22 mouse cellular contexts compared by ENCODE assay signal in genomic region chr2:14992531-14992930, GRCm38 (mm10). TPM values are rescaled to one million over a fixed set of nuclear protein-coding genes. Genes with fewer than 3 reads are reported as not detected.
DNase-seq lines count a peak whose midpoint lies in the region; ATAC-seq lines count a peak whose summit lies in the region.
"Had no signal": no experiment of that assay in that cellular context is flagged by ENCODE, and none has a peak within 500 bp of the region (broad histone marks: within the 10 kb centered on the region; RNA-seq: fewer than 3 reads in every experiment).

No protein-coding gene starts in this region.

- H3K27ac ChIP-seq in midbrain, embryonic 11.5 days (ENCODE audit: low read depth, low read length), result no peak overlapping the region
- H3K27ac ChIP-seq in forebrain, embryonic 16.5 days (ENCODE audit: low read length), result no peak overlapping the region
- H3K27ac ChIP-seq: embryonic facial prominence, embryonic 12.5 days; forebrain, embryonic 15.5 days; heart, adult 2 months; heart, embryonic 15.5 days; hindbrain, embryonic 13.5 days; hindbrain, postnatal 0 days had no signal

- H3K4me1 ChIP-seq in midbrain, embryonic 11.5 days (ENCODE audit: control insufficient read depth, insufficient read depth, low read length), result no peaks in the 10 kb centered on the region
- H3K4me1 ChIP-seq in forebrain, embryonic 16.5 days (replicated peaks; ENCODE audit: control insufficient read depth, insufficient read depth, low read length), result no peaks in the 10 kb centered on the region
- H3K4me1 ChIP-seq: embryonic facial prominence, embryonic 12.5 days; forebrain, embryonic 15.5 days; heart, embryonic 15.5 days; hindbrain, embryonic 13.5 days had no signal

- no peak overlapping the region for H3K9ac ChIP-seq in midbrain, embryonic 11.5 days (ENCODE audit: low read length)
- H3K9ac ChIP-seq in forebrain, embryonic 16.5 days (replicated peaks; ENCODE audit: low read depth, low read length), result no peak overlapping the region
- H3K9ac ChIP-seq: embryonic facial prominence, embryonic 12.5 days; forebrain, embryonic 15.5 days; heart, embryonic 15.5 days; hindbrain, embryonic 13.5 days had no signal

- no peak for ATAC-seq in midbrain, embryonic 11.5 days (ENCODE audit: low FRiP score)
- no peak for ATAC-seq in forebrain, embryonic 16.5 days
- ATAC-seq: forebrain, embryonic 15.5 days; hindbrain, postnatal 0 days had no signal

- WGBS in midbrain, embryonic 11.5 days, result 88% methylated on average over 4 of the region's 4 CpGs
- 92% methylated on average over 4 of the region's 4 CpGs for WGBS in forebrain, embryonic 16.5 days

- H3K9me3 ChIP-seq in midbrain, embryonic 11.5 days (ENCODE audit: control insufficient read depth, low read length), result no peaks in the 10 kb centered on the region
- H3K9me3 ChIP-seq in forebrain, embryonic 16.5 days (ENCODE audit: control insufficient read depth, low read length), result no peaks in the 10 kb centered on the region
- H3K9me3 ChIP-seq: embryonic facial prominence, embryonic 12.5 days; forebrain, embryonic 15.5 days; heart, embryonic 15.5 days; hindbrain, embryonic 13.5 days had no signal

- H3K27me3 ChIP-seq in midbrain, embryonic 11.5 days (ENCODE audit: control insufficient read depth, insufficient read depth, low read length), result no peaks in the 10 kb centered on the region
- H3K27me3 ChIP-seq in forebrain, embryonic 16.5 days (replicated peaks; ENCODE audit: control insufficient read depth, insufficient read depth, low read length), result no peaks in the 10 kb centered on the region
- H3K27me3 ChIP-seq: embryonic facial prominence, embryonic 12.5 days; forebrain, embryonic 15.5 days; heart, embryonic 15.5 days; hindbrain, embryonic 13.5 days had no signal

- H3K4me2 ChIP-seq in midbrain, embryonic 11.5 days, result no peak overlapping the region
- H3K4me2 ChIP-seq in forebrain, embryonic 16.5 days (ENCODE audit: low read length), result no peak overlapping the region
- H3K4me2 ChIP-seq: embryonic facial prominence, embryonic 12.5 days; forebrain, embryonic 15.5 days; heart, embryonic 11.5 days; heart, embryonic 15.5 days; hindbrain, embryonic 13.5 days had no signal

- H3K4me3 ChIP-seq in midbrain, embryonic 11.5 days (ENCODE audit: low read depth, low read length), result no peak overlapping the region
- no peak overlapping the region for H3K4me3 ChIP-seq in forebrain, embryonic 16.5 days (replicated peaks; ENCODE audit: low read length)
- H3K4me3 ChIP-seq: embryonic facial prominence, embryonic 12.5 days; forebrain, embryonic 15.5 days; heart, adult 2 months; heart, embryonic 15.5 days; hindbrain, embryonic 13.5 days had no signal

- no peaks in the 10 kb centered on the region for H3K36me3 ChIP-seq in midbrain, embryonic 11.5 days (ENCODE audit: control insufficient read depth, insufficient read depth, low read length)
- H3K36me3 ChIP-seq in forebrain, embryonic 16.5 days (ENCODE audit: control insufficient read depth, insufficient read depth), result 0 out of 2 replicates have a peak, but pooled peaks cover 2% of the 10 kb centered on the region
- H3K36me3 ChIP-seq: heart, embryonic 15.5 days had no signal

- intact Hi-C loops in left cerebral cortex, postnatal 14 days (cut with DNase I), result no loop called here

- peak; percentile 64 for DNase-seq in CD4-positive helper T cell, adult 2 months (ENCODE audit: low read depth, low spot score)
- peak; percentile 53 for DNase-seq in T-cell, adult 2 months (ENCODE audit: low spot score)
- DNase-seq in naive thymus-derived CD4-positive, alpha-beta T cell, adult 2 months (ENCODE audit: low read depth), result peak; percentile 73
- peak; percentile 64 for DNase-seq in thymus, postnatal 14 days
- DNase-seq in gastrocnemius, adult 18-20 months (ENCODE audit: low spot score), result no peak
- no peak for DNase-seq in midbrain, embryonic 11.5 days (ENCODE audit: low spot score, missing footprints)
- DNase-seq in left cerebral cortex, postnatal 14 days (ENCODE audit: low spot score in 2 of 2), result no peak
- DNase-seq: adrenal gland, adult 2 months; adrenal gland, postnatal 25 days; cerebellum, adult 2 months; cerebellum, postnatal 14 days; embryo, embryonic 11 days; gastrocnemius, postnatal 14 days; heart, adult 2 months; heart, postnatal 14 days had no signal

RNA-seq across cellular contexts. Expression of gene Arl5b, which starts 56.7 kb away (rescaled TPM):
- 10 to 100 TPM; 17.7 to 21.3 TPM for total RNA-seq in gastrocnemius, adult 18-20 months (2021)
- 61.7 and 67.2 TPM in 2 replicates for polyA plus RNA-seq in midbrain, embryonic 11.5 days (2014; fragmentation: Nextera tagmentation; extraction: Ambion mirVana)
- 34.5 and 36.8 TPM in 2 replicates for polyA plus RNA-seq in forebrain, embryonic 16.5 days (2015; fragmentation: Nextera tagmentation; extraction: Ambion mirVana)
- 10 to 100 TPM; 35.0 to 37.5 TPM for total RNA-seq in left cerebral cortex, postnatal 14 days (2021)

Comparison
In these comparisons a context has a peak if more than half of its experiments do, and no peak if none do; other contexts are left out.
1. DNase-seq: peak in CD4-positive helper T cell, adult 2 months (single experiment), T-cell, adult 2 months (single experiment), naive thymus-derived CD4-positive, alpha-beta T cell, adult 2 months (single experiment) and thymus, postnatal 14 days (single experiment); none in gastrocnemius, adult 18-20 months (single experiment), midbrain, embryonic 11.5 days (single experiment) and left cerebral cortex, postnatal 14 days (0 of 2).